Mouse (Mus musculus) midbrain, embryonic 11.5 days (tissue): ENCODE data around the gene Tmem88b. TPM values are rescaled to one million over a fixed set of nuclear protein-coding genes. Genes with fewer than 3 reads are reported as not detected.
"Not testable (repeated sequence)": the region's sequence is repeated elsewhere in the genome, so short reads cannot be mapped to it uniquely, and the experiment has no call there.

Experiments used
- ATAC-seq: fragments of 200-750 bp; cut with Nextera tagmentation; 2 replicates; pipeline ENCODE4 v1.8.0; 2017; ENCODE audit warnings: moderate TSS enrichment, moderate library complexity; ENCODE audit not compliant: low FRiP score
- DNase-seq: peaks from one replicate; pipeline ENCODE4 v3.0.0; 2015; ENCODE audit warnings: low spot score; ENCODE audit errors: missing footprints
- H3K27ac ChIP-seq: fragments of 300-500 bp; sonication (generic); 2 replicates; pipeline ENCODE4 v1.5.1; 2014; ENCODE audit warnings: low read depth, low read length
- H3K27me3 ChIP-seq: fragments of 300-500 bp; sonication (generic); 2 replicates; pipeline ENCODE4 v1.6.1; 2014; ENCODE audit warnings: mild to moderate bottlenecking, low read length, moderate library complexity, mixed read lengths; ENCODE audit not compliant: control insufficient read depth, insufficient read depth
- H3K36me3 ChIP-seq: fragments of 300-500 bp; sonication (generic); 2 replicates; pipeline ENCODE4 v1.6.1; 2014; ENCODE audit warnings: mild to moderate bottlenecking, low read length, moderate library complexity, mixed read lengths; ENCODE audit not compliant: control insufficient read depth, insufficient read depth
- H3K4me1 ChIP-seq: fragments of 300-500 bp; sonication (generic); 2 replicates; pipeline ENCODE4 v1.6.1; 2014; ENCODE audit warnings: low read length; ENCODE audit not compliant: control insufficient read depth, insufficient read depth
- H3K4me2 ChIP-seq: fragments of 300-500 bp; sonication (generic); 2 replicates; pipeline ENCODE4 v1.6.1; 2014; ENCODE audit warnings: mild to moderate bottlenecking, moderate library complexity
- H3K4me3 ChIP-seq: fragments of 300-500 bp; sonication (generic); 2 replicates; pipeline ENCODE4 v1.5.1; 2014; ENCODE audit warnings: low read depth, low read length
- H3K9ac ChIP-seq: fragments of 300-500 bp; sonication (generic); 2 replicates; pipeline ENCODE4 v1.6.1; 2014; ENCODE audit warnings: low read length
- H3K9me3 ChIP-seq: fragments of 300-500 bp; sonication (generic); 2 replicates; pipeline ENCODE4 v1.6.1; 2016; ENCODE audit warnings: low read length; ENCODE audit not compliant: control insufficient read depth
- WGBS: fragments of 180-500 bp; shearing (Covaris S2); extraction: QIAGEN DNeasy Blood & Tissue Kit; methylation state at CpG from one replicate; pipeline ENCODE4 v1.1.7; 2014; 5-methylcytosine and 5-hydroxymethylcytosine counted together
- polyA plus RNA-seq: library from polyadenylated mRNA; unstranded; fragments of >200 nt; fragmentation: Nextera tagmentation; extraction: Ambion mirVana; gene quantifications from 2 replicates; pipeline ENCODE4 v1.2.1, GENCODE M21; 2014

The Tmem88b gene
- polyA plus RNA-seq, 1 experiment from 2014 or later, result 0.14 TPM

- ATAC-seq, result no peak
- Histone ChIP-seq H3K27ac (no peak overlapping the region), H3K36me3 (0 out of 2 replicates have a peak, but pooled peaks cover 4% of the 10 kb centered on the region), H3K9me3 (no peaks in the 10 kb centered on the region), H3K4me1 (peaks cover 17% of the 10 kb centered on the region), H3K4me2 (peak overlapping the region; percentile 85), H3K4me3 (peak overlapping the region; percentile 85), H3K27me3 (no peaks in the 10 kb centered on the region), H3K9ac (peak overlapping the region; percentile 76)
- no peak for DNase-seq
- WGBS, result 3% methylated on average over 10 of the region's 10 CpGs
Measured at GRCm38 (mm10) chr4:155759862-155760612, 25.6 kb downstream of the Tmem88b start.

DNA sequence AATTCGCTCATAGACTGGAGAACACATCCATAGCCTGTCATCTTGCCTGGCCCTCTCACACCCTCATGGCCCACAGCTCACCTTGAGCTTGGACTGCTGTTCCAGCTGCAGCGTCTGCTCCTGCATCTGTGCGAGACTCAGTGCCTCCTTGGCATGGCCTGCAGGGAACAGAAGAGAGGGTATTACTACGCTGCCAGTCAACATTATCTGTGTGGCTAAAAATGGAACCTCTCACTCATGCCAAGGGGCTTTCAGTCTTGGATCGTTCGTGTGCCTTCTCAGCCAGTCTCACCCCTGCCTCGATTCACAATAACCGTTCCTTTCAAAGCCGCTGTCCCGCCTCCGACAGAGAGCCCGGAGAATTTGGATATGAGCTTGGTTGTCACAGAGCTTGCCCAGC, 28.7 kb downstream of the Tmem88b start:
- no peak for ATAC-seq

GRCm38 (mm10) chr4:155746575-155747490, 38.8 kb downstream of the Tmem88b start:
- H3K4me3 ChIP-seq, result no peak overlapping the region
- H3K4me1 ChIP-seq, result no peaks in the 10 kb centered on the region
- no peak for ATAC-seq
- DNase-seq, result peak; percentile 12
- peaks cover 36% of the 10 kb centered on the region for H3K36me3 ChIP-seq
- no peak overlapping the region for H3K27ac ChIP-seq
- H3K9ac ChIP-seq, result no peak overlapping the region
- no peaks in the 10 kb centered on the region for H3K9me3 ChIP-seq
- WGBS, result 85% methylated on average over 17 of the region's 17 CpGs
- no peak overlapping the region for H3K4me2 ChIP-seq
- H3K27me3 ChIP-seq, result no peaks in the 10 kb centered on the region

More for the DNA sequence above, 28.7 kb downstream of the Tmem88b start:
- no peak overlapping the region for H3K9ac ChIP-seq
- no peaks in the 10 kb centered on the region for H3K27me3 ChIP-seq
- DNase-seq, result no peak
- no peak overlapping the region for H3K4me2 ChIP-seq
- no peaks in the 10 kb centered on the region for H3K9me3 ChIP-seq
- H3K27ac ChIP-seq, result no peak overlapping the region
- peaks cover 18% of the 10 kb centered on the region for H3K36me3 ChIP-seq
- peaks cover 16% of the 10 kb centered on the region for H3K4me1 ChIP-seq
- H3K4me3 ChIP-seq, result no peak overlapping the region
- 92% methylated on average over 12 of the region's 12 CpGs for WGBS

GRCm38 (mm10) chr4:155746036-155746548, 39.6 kb downstream of the Tmem88b start:
- Histone ChIP-seq H3K9me3 (no peaks in the 10 kb centered on the region), H3K4me3 (no peak overlapping the region), H3K9ac (no peak overlapping the region), H3K4me2 (no peak overlapping the region), H3K36me3 (peaks cover 33% of the 10 kb centered on the region), H3K27ac (no peak overlapping the region), H3K27me3 (no peaks in the 10 kb centered on the region), H3K4me1 (no peaks in the 10 kb centered on the region)
- DNase-seq, result peak; percentile 26
- WGBS, result 88% methylated on average over 8 of the region's 8 CpGs
- ATAC-seq, result no peak

- no peaks in the 10 kb centered on the region for H3K4me1 ChIP-seq
- no peak overlapping the region for H3K27ac ChIP-seq
- no peaks in the 10 kb centered on the region for H3K27me3 ChIP-seq
- 93% methylated on average over 5 of the region's 5 CpGs for WGBS
- no peak overlapping the region for H3K4me3 ChIP-seq
- ATAC-seq (no peak), DNase-seq (peak; percentile 70)
- peaks cover 29% of the 10 kb centered on the region for H3K36me3 ChIP-seq
- H3K4me2 ChIP-seq, result no peak overlapping the region
- no peak overlapping the region for H3K9ac ChIP-seq
- H3K9me3 ChIP-seq, result no peaks in the 10 kb centered on the region
Measured at GRCm38 (mm10) chr4:155745136-155745535, 40.5 kb downstream of the Tmem88b start.

DNA sequence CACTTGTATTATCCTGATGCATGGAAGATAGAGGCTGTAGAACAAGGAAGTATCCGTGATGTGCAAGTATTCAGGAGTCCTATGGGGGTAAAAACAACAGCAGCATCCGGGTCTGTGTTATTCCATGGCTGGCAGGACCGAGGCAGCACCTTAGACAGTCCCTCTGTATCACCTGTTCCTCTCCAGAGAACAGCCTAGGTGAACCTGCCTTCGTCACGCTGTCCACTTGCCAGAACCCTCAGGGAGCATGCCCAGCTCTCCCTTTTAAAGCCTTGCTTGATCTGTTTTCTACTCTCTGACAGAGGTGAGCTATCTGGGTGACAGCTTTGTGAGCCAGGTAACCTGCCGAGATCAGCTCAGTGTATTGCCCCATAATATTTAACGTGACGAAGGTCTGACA, 41.2 kb downstream of the Tmem88b start:
- H3K9me3 ChIP-seq, result no peaks in the 10 kb centered on the region
- no peak overlapping the region for H3K4me2 ChIP-seq
- no peak overlapping the region for H3K9ac ChIP-seq
- H3K4me3 ChIP-seq, result no peak overlapping the region
- no peak for DNase-seq
- H3K27ac ChIP-seq, result no peak overlapping the region
- no peaks in the 10 kb centered on the region for H3K27me3 ChIP-seq
- H3K4me1 ChIP-seq, result no peaks in the 10 kb centered on the region
- WGBS, result 92% methylated on average over 8 of the region's 8 CpGs
- no peak for ATAC-seq
- peaks cover 27% of the 10 kb centered on the region for H3K36me3 ChIP-seq

- Histone ChIP-seq H3K27me3 (no peaks in the 10 kb centered on the region), H3K9me3 (no peaks in the 10 kb centered on the region), H3K4me1 (no peaks in the 10 kb centered on the region), H3K9ac (no peak overlapping the region), H3K27ac (no peak overlapping the region), H3K36me3 (peaks cover 22% of the 10 kb centered on the region), H3K4me2 (no peak overlapping the region), H3K4me3 (no peak overlapping the region)
- no peak for DNase-seq
- ATAC-seq, result no peak
- 92% methylated on average over 5 of the region's 5 CpGs for WGBS
Measured at GRCm38 (mm10) chr4:155742684-155743083, 43.0 kb downstream of the Tmem88b start.

DNA sequence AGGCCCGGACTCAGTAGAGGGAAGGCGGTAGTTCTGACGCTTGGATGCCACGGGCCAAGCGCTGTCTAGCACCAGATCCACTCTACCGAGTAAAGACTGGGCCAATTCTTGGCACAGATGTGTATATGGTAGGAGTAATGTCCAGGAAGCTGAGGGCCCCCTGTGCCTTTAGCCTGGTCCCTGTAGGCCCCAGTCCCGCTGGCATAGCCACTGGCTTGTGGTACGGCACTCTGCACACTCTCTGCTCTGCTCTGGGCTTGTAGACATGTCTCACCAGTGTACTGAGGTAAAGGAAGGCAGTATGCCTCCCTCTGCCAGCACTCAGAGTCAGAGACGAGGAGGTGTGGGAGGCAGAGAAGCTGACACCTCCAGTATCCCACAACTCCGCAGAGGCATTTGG, 45.0 kb downstream of the Tmem88b start:
- H3K36me3 ChIP-seq, result peaks cover 11% of the 10 kb centered on the region
- H3K9ac ChIP-seq, H3K27ac ChIP-seq, H3K4me3 ChIP-seq, ATAC-seq, H3K9me3 ChIP-seq, H3K4me1 ChIP-seq, H3K27me3 ChIP-seq, DNase-seq, H3K4me2 ChIP-seq: not testable (repeated sequence)
- WGBS, result 93% methylated on average over 10 of the region's 10 CpGs
